Mouse (Mus musculus): Measurements from ENCODE around the gene Mtln.

The Mtln gene

GRCm38 (mm10) chr2:127751849-127752610, 40.3 kb downstream of the Mtln start:
- no peak for DNase-seq

- no peak for DNase-seq
Observed at GRCm38 (mm10) chr2:127749376-127749775, 42.9 kb downstream of the Mtln start.

GRCm38 (mm10) chr2:127748316-127748715, 44.0 kb downstream of the Mtln start:
- DNase-seq = no peak

GRCm38 (mm10) chr2:127742637-127743036, 49.7 kb downstream of the Mtln start:
- DNase-seq = no peak

Data from thymus, postnatal 4 days (tissue).